Mouse (Mus musculus) frontal cortex, postnatal 25 days (tissue): ENCODE measurements around the gene Lilra5.
"Not testable (repeated sequence)": the region's sequence is repeated elsewhere in the genome, so short reads cannot be mapped to it uniquely, and the experiment has no call there.

Source experiments
- DNase-seq, 2 experiments: peaks; one replicate each; pipeline ENCODE4 v3.0.0; 2022; ENCODE audit warnings: low spot score in 2 of 2

Lilra5 gene

GRCm38 (mm10) chr7:4237454-4237853 lies at the start of gene Lilra5:
Gene Lilra5 (plus strand): TSS chr7:4237754.
- DNase-seq: no peak

- no peak for DNase-seq
These were observed 30.4 kb upstream of the Lilra5 start for GRCm38 (mm10) chr7:4207126-4207525.

GRCm38 (mm10) chr7:4208626-4209025 lies 28.9 kb upstream of the Lilra5 start:
- no peak for DNase-seq

GRCm38 (mm10) chr7:4213436-4213835 lies 24.1 kb upstream of the Lilra5 start:
- not testable (repeated sequence) for DNase-seq

- DNase-seq: no peak
These were observed 22.2 kb upstream of the Lilra5 start for GRCm38 (mm10) chr7:4215396-4215795.

- no peak for DNase-seq
These were observed 21.7 kb upstream of the Lilra5 start for GRCm38 (mm10) chr7:4215805-4216204.

- no peak for DNase-seq
These were observed 2.0 kb upstream of the Lilra5 start for GRCm38 (mm10) chr7:4235536-4235935.

- no peak for DNase-seq
These were observed 1.6 kb downstream of the Lilra5 start for GRCm38 (mm10) chr7:4239038-4239721.

- DNase-seq: not testable (repeated sequence)
These were observed 13.7 kb downstream of the Lilra5 start for GRCm38 (mm10) chr7:4251211-4251610.

GRCm38 (mm10) chr7:4256060-4256459 lies 18.5 kb downstream of the Lilra5 start:
- not testable (repeated sequence) for DNase-seq

- DNase-seq: not testable (repeated sequence)
These were observed 23.0 kb downstream of the Lilra5 start for GRCm38 (mm10) chr7:4260521-4260920.

- not testable (repeated sequence) for DNase-seq
These were observed 34.6 kb downstream of the Lilra5 start for GRCm38 (mm10) chr7:4272106-4272505.

GRCm38 (mm10) chr7:4273874-4274273 lies 36.3 kb downstream of the Lilra5 start:
- not testable (repeated sequence) for DNase-seq

- DNase-seq: not testable (repeated sequence)
These were observed 37.9 kb downstream of the Lilra5 start for GRCm38 (mm10) chr7:4275500-4275899.

- DNase-seq: no peak
These were observed 55.1 kb downstream of the Lilra5 start for GRCm38 (mm10) chr7:4292638-4293037.
